Mouse (Mus musculus) adrenal gland (tissue): ENCODE data around the gene Hspg2.

Source experiments
- intact Hi-C: fragments of 180-260 bp; cut with DNase I; formaldehyde crosslinking; loops from one replicate; pipeline ENCODE4 v1.15.1; 2025

Hspg2 gene

DNA sequence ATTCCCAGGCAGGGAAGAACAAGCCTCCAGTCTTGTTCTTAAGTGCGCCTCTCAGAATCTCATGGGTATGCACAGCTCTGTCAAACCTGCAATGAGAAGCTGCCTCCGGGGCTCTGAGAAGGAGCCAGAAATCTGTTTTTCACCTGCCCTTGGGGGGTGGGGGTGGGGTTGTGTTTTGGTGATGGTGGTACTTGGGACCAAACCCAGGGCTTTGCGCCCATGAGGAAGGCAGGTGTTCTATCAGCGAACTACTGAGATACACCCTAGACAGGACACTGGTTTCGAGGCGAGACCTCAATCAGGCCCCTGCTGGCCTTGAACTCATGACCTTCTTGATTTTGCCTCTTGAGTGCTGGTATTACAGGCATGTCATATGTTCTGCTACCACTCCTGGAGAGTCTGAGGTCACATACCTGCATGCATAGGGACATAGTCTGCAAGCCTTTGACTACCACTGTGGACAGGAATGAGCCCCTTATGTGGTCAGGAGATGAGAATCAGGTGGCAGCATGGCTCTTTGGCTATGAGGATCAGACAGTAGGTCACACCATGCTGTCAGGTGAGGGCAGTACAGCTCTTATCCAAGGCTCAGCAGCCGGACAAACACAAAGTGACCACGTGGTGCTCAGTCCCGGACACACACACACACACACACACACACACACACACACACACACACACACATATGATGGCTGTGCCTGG, 30.5 kb downstream of the Hspg2 start:
- intact Hi-C loops = no loop called here

- intact Hi-C loops = no loop called here
These were observed 31.6 kb downstream of the Hspg2 start for GRCm38 (mm10) chr4:137500149-137500548.

- intact Hi-C loops = no loop called here
These were observed 32.4 kb downstream of the Hspg2 start for GRCm38 (mm10) chr4:137500953-137501352.

DNA sequence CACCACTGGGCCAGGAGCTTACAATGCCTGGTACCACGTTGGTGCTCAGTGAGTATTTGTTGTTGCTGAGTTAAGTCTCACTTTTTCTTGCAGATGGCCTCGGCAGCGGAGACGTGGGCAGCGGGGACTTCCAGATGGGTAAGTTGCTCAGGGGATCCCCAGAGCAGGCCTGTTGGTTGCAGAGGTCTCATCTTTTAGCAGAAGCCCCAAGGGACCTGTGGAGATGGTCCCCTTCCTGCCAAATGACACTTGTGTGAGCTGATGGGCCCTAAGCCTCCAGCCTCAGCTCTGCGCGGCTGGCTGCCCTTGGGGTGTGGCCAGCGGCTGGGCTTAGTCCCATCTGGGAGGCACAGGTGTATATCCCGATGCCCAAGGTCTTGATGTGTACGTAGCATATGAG, 33.6 kb downstream of the Hspg2 start:
- intact Hi-C loops = no loop called here

DNA sequence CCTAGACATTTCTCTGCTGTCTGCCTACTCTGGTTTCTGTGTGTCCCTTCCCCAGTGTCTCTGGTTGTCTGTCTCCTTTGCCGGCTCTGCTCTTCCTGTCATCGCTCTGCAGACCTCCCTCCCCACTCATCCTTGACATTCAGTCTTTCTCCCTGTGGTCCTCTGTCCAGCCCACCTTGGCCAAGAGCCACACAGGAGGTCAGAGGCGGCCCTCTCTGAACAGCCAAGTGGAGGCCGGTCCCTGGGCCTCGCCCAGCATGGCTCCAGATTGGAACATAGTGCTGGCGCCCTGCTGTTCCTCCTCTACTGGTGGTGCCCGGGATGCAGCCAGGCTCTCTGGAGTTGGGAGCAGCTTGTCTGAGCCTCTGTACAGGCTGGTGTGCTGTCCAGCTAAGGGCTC, 34.2 kb downstream of the Hspg2 start:
- intact Hi-C loops = no loop called here

DNA sequence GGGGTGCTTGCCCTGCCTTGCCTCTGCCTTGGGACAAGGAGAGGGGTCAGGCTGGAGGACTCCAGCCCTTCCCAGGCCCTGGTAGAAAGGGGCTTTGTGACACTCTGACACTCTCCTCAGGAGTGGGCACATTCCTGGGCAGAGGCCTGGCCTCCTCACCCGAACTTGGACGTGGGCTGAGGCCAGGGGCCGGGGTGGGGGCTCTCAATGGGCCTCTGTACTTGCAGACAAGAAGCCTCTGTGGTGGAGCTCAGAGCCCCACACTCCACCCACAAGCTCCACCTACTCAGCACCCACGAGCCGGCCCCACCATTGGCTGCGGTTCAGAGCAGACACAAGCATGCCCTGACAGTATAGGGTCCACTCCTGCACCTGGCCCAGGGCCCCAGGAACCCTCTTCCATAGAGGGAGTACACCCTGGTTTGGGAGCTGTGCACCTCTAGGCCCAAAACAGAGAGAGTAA, 35.0 kb downstream of the Hspg2 start:
- intact Hi-C loops = no loop called here

GRCm38 (mm10) chr4:137506629-137507028, 38.1 kb downstream of the Hspg2 start:
- intact Hi-C loops = loop anchor here (5.0 kb wide), 1 partner anchor 39 kb away; the partner anchor contains the start of gene Hspg2

GRCm38 (mm10) chr4:137509528-137509927, 41.0 kb downstream of the Hspg2 start:
- intact Hi-C loops = loop anchor here (5.0 kb wide), 1 partner anchor 42 kb away; the partner anchor contains the start of gene Hspg2

DNA sequence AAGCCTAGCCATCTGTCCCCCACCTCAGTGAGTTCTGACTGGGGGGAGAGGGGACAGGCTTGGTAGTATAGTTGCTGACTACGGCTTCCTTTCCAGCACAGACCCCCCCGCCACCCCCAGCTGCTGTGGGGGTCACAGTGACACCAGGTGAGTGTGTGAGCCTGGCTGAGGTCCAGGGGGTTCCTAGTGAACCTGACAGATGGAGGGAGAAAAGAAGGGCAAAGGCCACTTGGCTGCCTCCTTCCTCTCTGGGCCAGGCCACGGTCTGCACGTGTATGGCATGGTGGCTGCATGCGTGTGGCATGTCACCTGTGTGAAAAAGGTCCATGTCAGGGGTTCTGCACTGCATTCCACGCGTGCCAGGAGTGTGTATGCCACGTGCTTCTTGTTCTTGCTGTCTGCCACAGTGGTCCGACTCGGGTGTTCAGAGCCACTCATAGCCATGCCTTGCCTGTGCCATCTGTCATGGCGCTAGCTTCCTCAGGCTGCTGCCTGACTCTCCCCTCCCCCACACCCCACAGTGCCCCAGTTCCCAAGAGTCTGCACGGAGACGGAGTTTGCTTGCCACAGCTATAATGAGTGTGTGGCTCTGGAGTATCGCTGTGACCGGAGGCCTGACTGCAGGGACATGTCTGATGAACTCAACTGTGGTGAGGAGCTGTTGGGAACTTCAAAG, 41.6 kb downstream of the Hspg2 start:
- intact Hi-C loops = no loop called here

DNA sequence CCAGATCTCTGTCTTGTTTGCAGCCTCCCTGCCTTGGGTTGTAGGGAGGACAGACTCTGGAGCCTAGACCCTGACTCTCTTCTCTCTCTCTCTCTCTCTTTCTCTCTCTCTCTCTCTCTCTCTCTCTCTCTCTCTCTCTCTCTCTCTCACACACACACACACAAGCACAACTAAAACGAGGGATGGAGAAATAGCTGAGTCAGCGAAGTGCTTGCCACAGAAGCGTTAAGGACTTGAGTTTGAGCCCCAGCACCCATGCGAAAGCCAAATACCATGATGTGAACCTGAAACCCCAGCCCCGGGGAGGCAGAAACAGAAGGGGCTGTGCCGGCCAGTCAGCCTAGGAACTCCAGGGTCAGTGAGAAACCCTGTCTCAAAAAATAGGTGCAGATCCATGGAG, 44.3 kb downstream of the Hspg2 start:
- intact Hi-C loops = no loop called here

- intact Hi-C loops = no loop called here
These were observed 49.6 kb downstream of the Hspg2 start for GRCm38 (mm10) chr4:137517989-137518691.

DNA sequence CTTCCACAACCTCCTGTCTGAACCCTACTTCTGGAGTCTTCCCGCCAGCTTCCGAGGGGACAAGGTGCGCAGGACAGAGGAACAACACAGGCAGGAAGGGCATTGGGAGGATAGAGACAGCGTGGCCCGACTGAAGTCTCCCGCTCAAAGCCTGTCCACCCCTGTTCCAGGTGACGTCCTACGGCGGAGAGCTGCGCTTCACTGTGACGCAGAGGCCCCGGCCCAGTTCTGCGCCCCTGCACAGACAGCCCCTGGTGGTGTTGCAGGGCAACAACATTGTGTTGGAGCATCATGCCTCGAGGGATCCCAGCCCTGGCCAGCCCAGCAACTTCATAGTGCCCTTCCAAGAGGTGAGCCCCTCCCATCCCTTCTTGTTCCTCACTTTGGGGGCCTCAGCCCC, 50.2 kb downstream of the Hspg2 start:
- intact Hi-C loops = no loop called here

DNA sequence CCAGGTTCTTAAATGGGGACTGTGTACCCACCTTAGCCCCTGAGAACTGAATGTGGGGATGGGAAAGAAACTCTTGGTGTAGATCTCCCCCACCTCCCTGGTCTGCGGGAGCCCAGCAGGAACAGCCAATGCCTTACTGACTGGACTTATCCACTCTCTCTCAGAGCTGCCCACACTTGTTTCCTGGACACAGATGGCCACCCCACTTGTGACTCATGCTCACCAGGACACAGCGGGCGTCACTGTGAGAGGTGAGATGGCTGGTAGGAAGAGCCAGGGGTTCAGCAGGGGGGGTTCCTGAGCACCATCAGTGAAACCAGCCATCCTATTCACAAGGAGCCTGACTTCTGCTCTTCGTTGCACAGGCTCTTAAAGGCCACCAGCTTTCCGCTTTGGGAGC, 51.8 kb downstream of the Hspg2 start:
- intact Hi-C loops = no loop called here

GRCm38 (mm10) chr4:137521966-137522365, 53.4 kb downstream of the Hspg2 start:
- intact Hi-C loops = no loop called here

DNA sequence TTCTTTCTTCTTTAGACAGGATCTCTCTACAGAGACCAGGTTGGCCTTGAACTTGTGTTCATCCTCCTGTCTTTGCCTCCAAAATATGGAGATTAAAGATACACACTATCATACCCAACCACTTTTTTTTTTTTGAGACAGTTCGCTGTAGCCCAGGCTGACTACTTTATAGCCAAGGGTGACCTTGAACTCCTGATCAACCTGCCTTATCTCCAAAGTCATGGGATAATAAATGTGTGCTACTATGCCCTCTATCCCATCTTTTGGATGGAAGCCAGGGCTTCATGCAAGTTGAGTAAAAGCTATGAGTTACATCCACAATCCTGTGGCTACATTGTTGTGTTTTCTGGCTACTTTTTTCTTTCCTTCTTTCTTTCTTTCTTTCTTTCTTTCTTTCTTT, 56.9 kb downstream of the Hspg2 start:
- intact Hi-C loops = loop anchor here (5.0 kb wide), 1 partner anchor 83 kb away; no protein-coding TSS in a partner anchor

- intact Hi-C loops = loop anchor here (5.0 kb wide), 1 partner anchor 85 kb away; no protein-coding TSS in a partner anchor
These were observed 58.8 kb downstream of the Hspg2 start for GRCm38 (mm10) chr4:137527368-137527767.

DNA sequence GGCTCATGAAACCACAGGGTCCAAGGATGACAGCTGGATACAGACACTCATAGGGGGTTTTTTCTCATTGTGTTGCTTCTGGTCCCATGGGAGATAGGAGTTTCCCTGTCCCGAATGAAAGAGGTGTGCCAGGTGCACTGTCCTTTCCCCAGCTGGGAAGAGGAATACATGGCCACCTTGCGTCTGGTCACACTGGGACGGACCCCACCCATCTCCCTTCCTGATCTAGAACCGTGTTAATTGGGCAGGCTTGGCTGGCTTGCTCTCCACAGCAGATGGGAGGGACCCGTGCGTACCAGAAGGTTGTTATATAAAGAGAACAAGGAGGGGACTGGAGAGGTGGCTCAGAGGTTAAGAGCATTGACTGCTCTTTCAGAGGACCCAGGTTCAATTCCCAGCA, 59.3 kb downstream of the Hspg2 start:
- intact Hi-C loops = loop anchor here (5.0 kb wide), 1 partner anchor 86 kb away; no protein-coding TSS in a partner anchor

DNA sequence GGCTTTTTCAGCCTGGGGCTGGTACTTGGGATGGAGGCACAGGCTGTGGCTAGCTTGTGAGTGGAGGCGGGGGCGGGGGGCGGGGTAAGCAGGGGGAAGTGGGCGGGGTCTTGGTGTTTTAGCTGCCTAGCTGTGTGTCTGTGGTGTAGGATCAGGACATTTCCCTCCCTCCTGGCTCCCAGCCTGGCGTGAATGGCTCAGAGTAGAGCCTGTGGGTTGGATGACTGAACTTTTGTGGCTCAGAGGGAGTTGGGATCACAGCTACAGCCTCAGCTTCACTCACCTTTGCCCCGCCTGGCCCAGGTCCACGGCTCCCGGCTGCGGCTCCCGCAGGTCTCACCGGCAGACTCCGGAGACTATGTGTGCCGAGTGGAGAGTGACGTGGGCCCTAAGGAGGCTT, 71.8 kb downstream of the Hspg2 start:
- intact Hi-C loops = no loop called here

DNA sequence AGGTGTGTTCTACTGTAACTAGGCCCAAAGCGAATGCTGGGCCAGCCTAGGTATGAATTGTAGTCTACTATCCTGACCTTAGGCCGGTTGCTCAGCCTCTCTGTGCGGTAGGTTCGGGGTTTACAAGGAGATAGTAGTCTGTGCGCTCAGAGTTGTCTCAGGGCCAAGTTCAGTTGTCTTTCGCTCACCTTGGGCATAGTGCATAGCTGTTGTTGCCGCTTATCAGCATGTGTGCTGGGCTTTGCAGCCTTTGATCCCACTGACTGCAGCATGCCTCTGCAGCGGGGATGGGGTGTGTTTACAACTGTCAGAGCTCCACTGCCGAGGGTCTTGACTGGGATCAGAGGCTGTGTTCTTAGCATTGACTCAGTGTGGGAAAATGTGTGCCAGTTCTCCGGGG, 74.4 kb downstream of the Hspg2 start:
- intact Hi-C loops = no loop called here

DNA sequence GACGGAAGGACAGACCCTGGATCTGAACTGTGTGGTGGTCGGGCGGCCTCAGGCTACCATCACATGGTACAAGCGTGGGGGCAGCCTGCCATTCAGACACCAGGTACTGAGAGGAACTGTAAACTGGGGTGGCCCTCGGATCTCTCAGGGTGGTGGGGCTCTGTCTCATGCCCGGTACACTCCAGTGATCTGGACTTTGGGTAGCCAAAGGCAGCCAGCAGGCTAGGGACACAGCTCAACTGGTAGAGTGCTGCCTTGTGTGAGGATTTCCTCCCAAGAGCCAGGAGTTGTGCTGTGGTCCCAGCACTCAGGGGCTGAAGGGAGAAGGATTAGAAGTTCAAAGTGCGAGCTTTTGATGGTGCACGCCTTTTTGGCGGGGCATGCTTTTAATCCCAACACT, 77.0 kb downstream of the Hspg2 start:
- intact Hi-C loops = loop anchor here (5.0 kb wide), 1 partner anchor 103 kb away; no protein-coding TSS in a partner anchor

GRCm38 (mm10) chr4:137546003-137546525, 77.5 kb downstream of the Hspg2 start:
- intact Hi-C loops = loop anchor here (5.0 kb wide), 1 partner anchor 104 kb away; no protein-coding TSS in a partner anchor

- intact Hi-C loops = no loop called here
These were observed 84.9 kb downstream of the Hspg2 start for GRCm38 (mm10) chr4:137553466-137553865.
